Mouse (Mus musculus): ENCODE results near the gene Zfp672.

Gene Zfp672

DNA sequence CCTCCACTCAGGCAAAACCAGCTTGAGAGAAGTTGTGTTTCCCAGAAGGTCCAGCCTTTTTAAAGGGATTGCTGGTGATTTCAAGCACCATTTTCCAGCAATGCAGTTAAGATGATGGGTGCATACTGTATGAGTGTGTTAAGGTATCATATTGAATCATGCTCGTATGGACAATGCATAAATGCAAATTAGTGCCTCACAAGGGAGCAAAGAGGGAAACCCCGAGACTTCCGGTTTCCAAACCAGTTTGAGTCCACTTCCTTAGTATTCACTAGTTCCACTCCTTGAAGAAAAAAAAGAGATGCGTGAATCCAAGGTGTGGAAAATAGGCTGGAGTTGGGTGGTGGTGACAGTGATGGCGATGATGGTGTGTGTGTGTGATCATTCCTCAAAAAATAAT, 47.6 kb downstream of the Zfp672 start:
- no peak for DNase-seq (ENCODE audit: low spot score in 2 of 2)

GRCm38 (mm10) chr11:58281970-58282496, 48.1 kb downstream of the Zfp672 start:
- no peak for DNase-seq (ENCODE audit: low spot score in 2 of 2)

DNA sequence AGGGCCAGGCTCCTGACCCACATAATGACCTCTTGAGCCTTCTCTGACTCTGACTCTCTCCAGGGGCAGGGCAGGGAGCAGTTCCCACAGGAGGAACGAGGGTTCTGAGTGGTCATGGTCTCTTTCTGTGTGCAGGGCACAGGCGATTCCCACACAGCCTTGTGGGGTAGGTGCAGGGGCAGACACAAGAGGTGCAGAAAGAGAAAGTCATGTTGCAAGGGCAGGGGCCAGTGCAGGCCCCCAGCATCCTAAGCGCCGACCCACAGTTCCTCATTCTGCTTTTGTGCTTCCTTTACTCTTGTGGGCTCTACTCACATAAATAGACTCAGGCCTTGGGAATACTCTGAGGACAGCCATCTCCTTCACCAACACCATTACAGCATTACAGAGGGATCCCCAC, 54.4 kb downstream of the Zfp672 start:
- no peak for DNase-seq (ENCODE audit: low spot score in 2 of 2)

- no peak for DNase-seq (ENCODE audit: low spot score in 2 of 2)
Measured at GRCm38 (mm10) chr11:58274572-58274971, 55.6 kb downstream of the Zfp672 start, which contains the start of gene 4930438A08Rik. Gene 4930438A08Rik (plus strand): TSS chr11:58274799.

GRCm38 (mm10) chr11:58268285-58268684, 61.9 kb downstream of the Zfp672 start:
- DNase-seq (ENCODE audit: low spot score in 2 of 2) = no peak

Measured in urinary bladder, postnatal 36 days (tissue).